Mouse (Mus musculus): Measurements from ENCODE around the gene Rpf2.

- TF ChIP-seq POLR2A (IDR thresholded peaks at IDR 0.05; ENCODE audit: borderline replicate concordance, extremely low read depth, insufficient read depth, insufficient read length, poor library complexity, severe bottlenecking): peak; percentile 32; the same call in 1 of the 2 replicates
- no peak for TF ChIP-seq CTCF (IDR thresholded peaks at IDR 0.05; ENCODE audit: borderline replicate concordance, extremely low read depth, insufficient read depth, insufficient read length)
These were observed at the start of gene Rpf2 for GRCm38 (mm10) chr10:40246374-40247165.

All from brain, embryonic 14.5 days (tissue).